Mouse (Mus musculus) megakaryocyte-erythroid progenitor cell, adult 5-6 weeks (primary cell): ENCODE measurements at regions not wholly inside any gene's neighbourhood (a gene's known extent, or its start where the extent isn't known, plus 50 kb on each side); places are given as distances from the start of the nearest gene placed in this dataset.
"Not testable (repeated sequence)": the region's sequence is repeated elsewhere in the genome, so short reads cannot be mapped to it uniquely, and the experiment has no call there.

ENCODE experiments used
- ATAC-seq: replicated peaks from 2 replicates; pipeline ENCODE4 v1.8.0; 2016; ENCODE audit warnings: mild to moderate bottlenecking, inconsistent platforms; ENCODE audit not compliant: severe bottlenecking, poor library complexity, low FRiP score, low TSS enrichment

DNA sequence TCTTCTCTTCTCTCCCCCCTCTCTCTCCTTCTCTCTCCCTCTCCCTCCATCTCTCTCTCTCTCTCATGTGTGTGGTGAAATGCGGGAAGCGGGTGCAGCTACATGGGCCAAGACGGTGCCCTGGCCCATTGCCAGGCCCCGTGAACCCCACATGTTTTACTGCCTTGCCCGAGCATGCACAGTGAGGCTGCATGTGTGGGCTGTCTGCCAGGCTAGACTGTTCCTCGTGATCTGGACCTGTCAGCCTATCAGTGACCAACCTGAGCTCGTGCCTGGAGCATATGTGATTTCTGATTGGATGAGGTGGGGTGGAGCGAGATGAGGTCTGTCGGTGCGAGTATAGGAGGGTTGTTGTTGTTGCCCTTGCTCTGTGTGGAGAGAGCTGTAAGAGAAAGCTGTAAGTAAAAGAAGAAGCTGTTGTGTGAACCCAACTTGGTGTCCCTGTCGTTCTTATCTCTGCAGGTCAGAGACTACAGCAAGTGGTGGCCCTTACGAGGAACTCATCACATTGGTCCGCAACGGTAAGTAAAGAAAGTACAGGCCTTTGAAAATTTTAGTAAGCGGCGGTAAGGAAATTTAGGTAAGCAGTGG is 333.8 kb upstream of the Htr2a start:
- ATAC-seq = no peak

DNA sequence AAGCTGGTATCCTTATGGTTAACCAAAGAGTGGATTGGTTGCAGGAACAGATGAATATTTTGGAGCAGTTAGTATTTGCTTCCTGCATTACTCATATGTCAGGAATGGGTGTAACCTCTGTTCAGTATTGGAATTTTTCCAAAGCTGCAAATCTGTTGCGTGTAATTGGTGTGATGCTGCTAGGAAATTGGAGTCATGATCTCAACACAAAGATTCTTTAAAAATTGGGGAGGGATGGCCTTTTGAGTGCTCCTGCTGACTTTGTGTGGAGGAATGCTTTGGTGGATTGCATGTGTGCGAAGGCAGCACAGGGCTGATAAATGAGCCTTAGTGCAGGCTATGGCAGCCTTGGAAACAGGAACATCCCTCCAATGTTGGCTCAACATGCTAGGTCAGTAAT is 331.2 kb upstream of the Htr2a start:
- ATAC-seq = not testable (repeated sequence)

DNA sequence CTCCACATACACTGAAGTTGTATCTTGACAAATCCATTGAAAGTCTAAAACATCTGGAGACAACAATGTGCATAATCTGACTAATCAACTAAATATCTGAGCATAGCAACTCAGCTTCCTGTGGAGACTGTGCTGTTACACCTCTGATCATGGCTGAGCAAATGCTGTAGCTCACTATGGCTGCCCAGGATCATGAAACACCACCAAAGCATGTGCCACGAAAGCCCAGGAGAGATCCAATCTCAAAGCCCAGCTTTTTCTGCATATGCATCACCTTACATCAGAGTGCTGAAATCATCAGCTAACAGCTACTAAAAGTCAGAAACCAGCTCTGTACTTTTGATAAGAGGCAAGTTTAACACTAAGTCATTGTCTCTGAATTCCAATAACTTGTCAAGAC is 313.3 kb upstream of the Htr2a start:
- no peak for ATAC-seq

DNA sequence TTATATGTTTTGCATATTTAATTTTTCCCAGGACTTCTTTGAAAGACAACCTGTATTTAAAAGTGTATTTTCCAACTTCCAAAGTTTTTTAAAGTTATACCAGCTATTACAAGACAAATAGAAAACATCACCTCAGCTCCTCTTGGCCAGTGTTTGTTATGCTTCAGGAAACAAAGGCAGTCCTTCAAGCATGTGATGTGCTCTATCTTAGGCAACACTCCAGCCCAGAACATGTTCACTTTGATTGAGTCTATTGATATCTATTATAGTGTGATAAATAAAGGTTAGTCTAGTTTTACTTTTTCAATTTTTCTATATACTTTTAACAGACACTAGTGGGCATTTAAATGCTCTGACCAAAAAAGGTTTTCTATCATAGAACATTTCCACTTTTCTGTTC is 289.9 kb upstream of the Htr2a start:
- ATAC-seq = no peak

DNA sequence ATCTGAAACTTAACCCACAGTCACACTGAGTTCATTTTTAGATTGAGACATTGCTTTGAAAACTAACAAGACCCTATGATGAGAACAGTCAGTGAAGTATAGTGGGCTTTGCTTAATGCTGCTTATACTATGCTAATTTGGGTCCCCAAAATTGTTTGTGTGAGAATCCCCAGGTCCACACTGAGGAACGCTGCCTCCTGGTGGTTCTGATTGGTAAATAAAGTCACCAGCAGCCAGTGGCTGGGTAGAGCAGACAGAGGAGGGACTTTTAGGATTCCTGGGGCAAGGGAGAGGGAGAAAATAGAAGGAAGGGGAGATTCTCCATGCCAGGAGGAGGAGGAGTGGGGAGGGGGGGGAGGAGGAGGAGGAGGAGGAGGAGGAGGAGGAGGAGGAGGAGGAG is 288.4 kb upstream of the Htr2a start:
- peak; percentile 61; the same call in 1 of the 2 replicates for ATAC-seq

DNA sequence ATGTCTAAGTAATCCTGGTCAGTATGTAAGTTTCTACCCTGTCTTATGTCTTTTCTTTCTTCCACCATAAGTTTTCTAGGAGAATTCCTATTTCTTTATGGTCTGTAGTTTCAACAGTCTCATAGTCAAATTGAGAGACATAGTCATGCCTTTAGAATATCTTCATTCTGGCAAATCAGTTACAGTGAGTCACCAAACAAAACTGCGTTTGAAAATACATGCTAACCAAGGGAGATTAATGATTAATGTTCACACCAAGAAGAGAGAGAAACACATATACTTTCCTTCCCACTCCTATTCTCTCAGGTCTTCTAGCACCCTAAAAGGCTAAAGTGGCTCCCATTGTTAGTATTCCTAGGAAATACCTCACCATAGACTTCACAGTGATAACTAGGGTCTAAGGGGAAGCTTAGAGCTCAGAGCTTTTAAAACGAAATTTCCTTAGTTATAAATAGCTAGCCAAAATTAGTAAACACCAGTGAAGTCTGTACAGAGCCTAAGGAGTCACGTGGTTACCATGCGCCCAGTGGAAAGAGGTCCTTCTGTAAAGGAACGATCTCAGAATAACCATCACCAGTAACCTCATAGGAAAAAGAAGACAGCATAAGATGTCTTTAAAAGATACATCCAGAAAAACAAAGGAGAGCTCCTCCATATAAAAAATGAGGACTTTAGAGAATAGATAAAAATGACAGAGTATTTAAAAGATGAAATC is 281.8 kb upstream of the Htr2a start:
- no peak for ATAC-seq

DNA sequence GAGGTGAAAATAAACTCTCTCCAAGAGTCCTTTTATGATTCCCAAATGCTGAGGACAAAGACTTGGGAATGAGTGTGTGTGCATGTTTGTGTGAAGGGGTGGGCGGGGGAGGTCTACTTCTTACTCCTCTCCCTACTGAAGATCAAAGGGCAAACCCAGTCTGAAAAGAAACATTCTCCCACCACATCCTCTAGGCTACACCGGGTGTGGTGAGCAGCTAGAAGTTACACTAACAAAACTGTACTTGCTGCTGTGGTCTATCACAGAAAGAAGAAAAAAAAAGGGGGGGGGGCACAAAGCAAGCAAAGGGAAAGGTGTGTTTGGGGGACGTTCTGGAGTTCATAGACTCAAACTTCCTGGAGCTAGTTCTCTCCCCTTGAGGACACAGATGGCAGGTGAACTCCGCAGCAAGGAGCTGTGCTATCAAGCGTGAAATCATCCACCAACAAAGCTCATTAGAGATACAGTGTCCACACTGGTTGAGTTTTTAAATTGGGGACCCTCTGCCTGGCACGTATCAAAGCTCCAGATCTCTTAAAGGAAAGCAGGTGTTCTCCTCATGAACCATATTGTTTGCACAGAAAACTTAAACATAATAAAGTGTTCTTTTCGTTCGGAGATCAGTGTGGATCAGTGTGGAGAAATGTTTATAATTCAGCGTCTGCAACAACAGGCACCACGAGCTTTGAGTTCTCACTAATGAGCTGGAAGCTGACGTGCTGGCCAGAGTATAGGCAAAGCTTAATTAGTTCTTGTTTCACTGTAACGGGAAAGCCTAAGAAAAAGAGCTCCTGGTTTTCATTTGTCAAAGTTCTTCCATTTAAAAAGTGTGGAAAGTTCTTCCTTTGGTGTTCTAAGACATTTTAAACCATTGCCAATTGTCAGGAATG is 280.7 kb upstream of the Htr2a start:
- no peak for ATAC-seq

DNA sequence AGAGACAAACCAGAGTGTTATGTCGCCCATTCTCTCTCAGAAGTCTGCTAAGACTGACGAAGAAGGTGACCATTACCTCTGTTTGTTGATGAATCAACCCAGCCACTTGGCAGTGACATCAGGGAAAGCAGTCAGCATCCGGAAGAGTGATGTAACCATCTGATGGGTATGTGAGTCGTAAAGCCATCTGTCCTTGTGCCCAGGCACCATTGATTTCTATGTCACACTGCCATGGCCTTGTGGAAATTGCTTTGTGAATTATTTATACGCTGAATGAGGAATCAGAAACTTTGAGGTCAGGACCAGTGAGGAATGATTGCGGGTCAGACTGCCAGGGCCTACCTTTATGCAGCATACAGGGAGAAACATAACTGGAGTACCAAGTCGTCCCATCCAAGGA is 256.2 kb upstream of the Htr2a start:
- no peak for ATAC-seq

DNA sequence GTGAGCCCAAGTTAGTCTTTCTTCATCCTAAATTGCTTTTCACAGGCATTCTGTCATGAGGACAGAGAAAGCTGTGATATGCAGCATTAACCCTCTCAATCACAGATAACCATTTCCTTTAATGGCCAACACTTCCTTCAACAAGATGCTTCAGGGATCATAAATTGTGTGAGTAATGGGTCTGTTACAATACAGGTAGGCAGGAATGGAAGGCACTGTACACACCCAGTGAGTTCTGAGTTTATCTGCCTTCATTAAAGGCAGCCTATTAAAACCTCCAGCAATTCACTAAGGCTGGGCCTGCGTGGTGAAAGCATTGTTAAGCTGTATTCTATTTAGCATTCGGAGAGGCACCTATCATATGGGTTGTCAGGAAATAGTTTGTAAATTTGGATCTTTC is 248.2 kb upstream of the Htr2a start:
- ATAC-seq = no peak

DNA sequence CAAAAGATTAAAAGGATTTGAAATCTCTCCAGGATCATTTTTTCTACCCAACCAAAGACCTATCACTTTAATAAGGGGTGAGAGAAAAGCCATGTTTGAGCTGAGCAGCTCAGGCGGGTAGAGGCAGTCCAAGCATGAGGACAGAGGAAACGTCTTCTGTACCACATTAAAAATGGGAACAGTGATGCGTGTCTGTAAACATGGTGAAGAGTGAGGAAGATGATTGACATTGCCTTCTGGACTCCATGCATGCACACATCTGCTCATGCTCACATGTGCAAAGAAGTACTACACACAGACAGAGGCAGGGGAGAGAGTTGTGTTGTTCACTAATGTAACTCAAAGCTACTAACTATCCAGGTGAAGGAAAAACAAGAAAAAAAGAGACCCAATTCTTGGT is 243.4 kb upstream of the Htr2a start:
- no peak for ATAC-seq

DNA sequence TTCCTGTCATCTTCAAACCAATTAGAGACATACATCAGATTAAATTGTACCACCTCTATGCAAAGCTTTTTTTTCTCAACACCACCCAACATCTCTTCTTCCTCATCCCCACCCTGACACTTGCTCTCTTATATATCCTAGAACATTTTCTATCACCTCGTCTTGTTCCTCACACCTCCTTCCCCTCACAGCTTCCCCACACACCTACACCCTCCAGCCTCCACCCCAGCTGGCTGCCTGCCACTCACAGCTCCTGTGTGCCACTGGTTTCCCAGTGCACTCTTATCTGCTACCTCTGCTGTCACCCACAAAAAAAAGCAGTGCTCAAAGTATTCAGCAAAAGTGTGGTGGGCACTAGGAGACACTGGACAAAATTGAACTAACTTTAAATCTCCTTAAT is 231.2 kb upstream of the Htr2a start:
- no peak for ATAC-seq

DNA sequence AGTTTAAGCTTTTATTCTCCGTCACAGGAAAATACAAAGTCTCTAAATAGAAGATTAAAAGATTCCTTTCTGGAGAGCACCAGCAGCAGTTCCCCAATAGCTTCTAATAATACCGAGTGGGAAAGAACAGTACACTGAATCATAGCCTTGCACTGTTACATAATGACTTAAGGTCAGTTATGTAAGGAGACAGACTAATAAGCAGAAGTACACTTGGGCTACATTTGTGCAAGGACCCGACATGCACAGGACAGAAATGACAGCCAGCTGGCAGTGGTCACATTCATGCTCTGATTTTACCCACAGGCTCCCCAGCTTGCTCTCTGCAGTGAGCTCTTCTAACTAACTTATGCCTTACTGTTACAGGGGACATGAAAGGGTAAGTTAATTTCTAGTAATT is 212.4 kb upstream of the Htr2a start:
- no peak for ATAC-seq

DNA sequence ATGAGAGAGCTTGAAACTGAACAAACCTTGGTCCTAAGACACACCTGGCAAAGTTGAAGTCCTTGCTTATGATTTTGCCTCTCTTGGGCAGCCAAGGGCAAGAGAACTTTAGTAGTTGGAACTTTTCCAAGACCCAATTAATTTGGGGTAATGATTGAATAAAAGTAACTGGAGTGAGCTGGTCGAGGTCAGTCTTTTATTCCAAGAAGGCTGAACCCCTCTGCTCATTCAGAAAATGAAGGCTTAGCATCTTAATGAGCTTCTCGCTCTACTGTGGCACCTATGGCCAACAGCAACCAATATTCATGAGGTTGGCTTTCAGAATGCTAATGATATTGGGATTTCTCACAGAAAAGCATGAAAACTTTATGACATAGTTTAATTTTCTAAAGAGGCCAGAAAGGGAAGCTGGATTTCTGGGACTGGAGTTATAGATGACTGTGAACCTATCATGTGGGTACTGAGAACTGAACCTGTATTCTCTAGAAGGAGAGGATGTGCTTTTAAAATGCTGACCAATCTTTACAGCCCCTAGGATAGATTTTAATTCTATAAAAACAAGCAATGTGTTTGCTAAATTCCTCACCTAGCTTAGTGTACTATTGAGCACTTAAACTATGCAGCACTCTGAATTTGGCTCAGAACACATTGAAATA is 176.5 kb upstream of the Htr2a start:
- ATAC-seq = no peak

DNA sequence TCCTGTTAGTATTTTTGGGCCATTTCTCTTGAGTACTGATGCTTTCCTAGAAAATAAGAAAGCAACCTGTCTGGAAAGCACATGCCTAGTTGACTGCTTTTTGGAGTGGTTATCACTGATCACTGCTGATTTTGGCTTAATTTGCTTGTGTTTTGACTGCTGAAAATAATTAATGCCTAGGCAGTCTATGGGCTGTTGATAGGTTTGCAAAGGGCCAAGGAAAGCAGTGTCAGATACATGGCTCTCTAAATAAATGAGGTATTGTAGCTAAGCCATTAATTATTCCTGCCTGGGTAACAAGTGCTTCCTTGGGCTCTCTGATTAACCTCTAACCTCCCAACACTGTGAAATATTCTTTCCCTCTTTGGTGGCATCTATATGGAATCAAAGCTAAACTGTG is 145.1 kb upstream of the Htr2a start:
- ATAC-seq = no peak

DNA sequence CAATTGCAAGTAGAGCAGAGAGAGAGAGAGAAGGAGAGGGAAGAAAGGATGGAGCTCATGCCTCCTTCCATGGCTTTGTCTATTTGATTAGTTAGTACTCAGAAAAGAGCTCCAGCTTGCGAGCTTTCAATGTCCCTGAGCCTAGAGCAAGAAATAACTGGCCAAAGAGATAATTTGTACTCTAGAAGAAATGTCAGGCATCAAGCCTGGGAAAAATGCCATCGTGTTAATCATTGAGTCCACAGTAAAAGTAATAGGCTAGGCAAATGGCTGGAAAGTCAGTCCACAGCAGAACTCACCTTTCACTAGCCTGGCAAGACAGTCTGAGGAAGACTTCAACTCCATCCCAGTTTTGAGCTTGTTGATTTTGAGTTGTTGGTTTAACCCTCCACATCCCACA is 129.1 kb upstream of the Htr2a start:
- ATAC-seq = no peak

DNA sequence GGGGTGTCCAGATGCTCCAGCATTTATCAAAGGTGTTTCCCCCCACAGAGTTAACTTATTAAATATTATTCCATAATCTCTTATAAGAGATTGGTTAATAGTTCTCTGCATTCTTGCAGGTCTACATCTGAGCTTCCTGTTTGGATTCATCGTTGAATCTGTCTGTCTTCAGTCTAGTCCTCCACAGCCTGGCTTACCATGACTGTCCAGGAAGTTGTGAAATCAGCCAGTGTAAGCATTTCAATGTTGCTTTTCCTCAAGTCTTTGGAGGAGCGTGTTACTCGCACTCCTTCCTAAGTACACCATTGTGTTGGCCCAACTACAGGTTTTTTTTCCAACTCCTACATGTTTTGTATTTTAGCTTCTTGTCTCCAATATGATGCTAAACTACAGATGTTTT is 124.2 kb upstream of the Htr2a start:
- ATAC-seq = no peak

DNA sequence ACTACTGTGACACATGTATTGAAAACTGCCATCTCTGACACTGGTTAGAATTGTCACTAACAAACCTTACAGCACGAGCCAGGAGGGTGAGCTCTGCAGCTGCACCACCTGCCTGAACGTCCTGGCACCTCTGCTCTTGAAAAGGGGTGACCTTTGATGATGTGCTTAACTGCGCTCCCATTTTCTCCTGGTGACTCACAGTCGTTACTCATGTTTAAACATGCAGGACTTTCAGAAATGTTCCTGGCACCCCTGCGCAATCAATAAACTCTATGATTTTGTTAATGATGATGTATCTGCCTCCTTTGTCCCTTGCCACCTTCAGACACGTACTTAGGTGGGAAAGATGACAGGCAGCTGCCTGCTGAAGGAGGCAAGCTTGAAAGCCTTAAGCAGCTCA is 121.1 kb upstream of the Htr2a start:
- ATAC-seq = no peak

DNA sequence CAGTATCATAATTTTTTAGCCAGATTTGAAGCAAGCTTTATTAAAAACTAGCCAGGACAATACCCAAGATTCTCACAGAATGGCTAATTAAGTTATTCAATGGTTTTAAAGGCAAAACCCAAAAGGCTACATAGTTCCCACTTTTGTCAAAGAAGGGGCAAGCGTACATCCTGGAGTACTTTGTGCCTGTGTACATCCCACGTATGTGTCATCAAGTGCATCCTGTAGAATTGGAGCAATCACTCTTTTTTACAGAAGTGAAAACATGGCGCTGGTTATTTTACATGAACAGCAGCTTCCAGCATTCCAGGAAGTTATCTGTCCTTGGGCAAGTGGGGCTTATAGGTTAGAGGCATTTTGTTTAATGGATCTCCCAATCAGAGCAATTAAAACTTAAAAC is 119.0 kb upstream of the Htr2a start:
- ATAC-seq = no peak

DNA sequence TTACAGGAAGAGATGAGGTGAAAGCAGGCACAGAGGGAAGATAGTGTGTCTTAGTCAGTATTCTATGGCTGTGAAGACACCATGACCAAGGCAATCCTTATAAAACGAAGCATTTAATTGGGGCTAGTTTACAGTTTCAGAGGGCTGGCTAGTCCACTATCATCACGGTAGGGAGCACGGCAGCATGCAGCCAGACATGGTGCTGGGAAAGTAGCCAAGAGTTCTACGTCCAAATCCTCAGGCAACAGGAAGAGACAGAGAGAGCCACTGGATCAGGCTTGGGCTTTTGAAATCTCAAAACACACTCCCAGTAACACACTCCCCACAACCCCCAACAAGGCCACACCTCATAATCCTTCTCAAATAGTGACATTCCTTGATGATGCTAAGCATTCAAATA is 113.4 kb upstream of the Htr2a start:
- no peak for ATAC-seq

DNA sequence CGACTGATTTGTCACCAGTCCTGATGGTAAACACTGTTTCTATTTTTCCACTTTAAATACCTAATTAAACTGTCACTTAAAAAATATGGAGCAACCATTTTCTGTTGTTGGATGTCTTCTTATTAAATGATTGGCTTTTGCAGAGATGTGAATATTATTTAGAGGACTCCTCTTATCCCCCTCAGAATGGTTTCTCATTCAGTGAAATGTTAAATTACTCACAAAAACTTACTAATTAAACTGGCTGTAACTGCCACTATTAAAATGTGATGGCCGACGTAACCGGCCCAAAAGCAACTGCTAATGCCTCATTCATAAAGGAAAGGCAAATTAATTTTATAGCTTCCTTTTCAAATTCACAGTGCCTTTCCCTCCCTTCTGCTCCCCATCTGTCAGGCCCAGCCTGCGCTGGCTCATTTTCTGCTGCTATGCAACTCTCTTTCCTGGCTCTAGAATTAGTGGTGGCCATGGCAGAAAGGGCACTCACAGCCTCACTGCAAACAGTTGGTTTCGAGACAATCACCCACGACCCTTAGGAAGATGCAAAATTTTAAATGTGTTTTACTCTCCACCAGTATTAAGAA is 111.2 kb upstream of the Htr2a start:
- ATAC-seq = no peak
